Mouse (Mus musculus): ENCODE data around the gene Vmn1r217. TPM values are rescaled to one million over a fixed set of nuclear protein-coding genes. Genes with fewer than 3 reads are reported as not detected.

Vmn1r217 gene
- polyA plus RNA-seq, 1 experiment from 2014 or later: not detected

Other genes starting within 250 kb of the Vmn1r217 start
- not detected in 2 replicates for gene Vmn1r212, start 234.0 kb downstream of the Vmn1r217 start, polyA plus RNA-seq (2015; fragmentation: Nextera tagmentation; extraction: Ambion mirVana)
- gene Vmn1r213, start 110.6 kb downstream of the Vmn1r217 start, polyA plus RNA-seq (2015; fragmentation: Nextera tagmentation; extraction: Ambion mirVana): not detected in 2 replicates
- gene Vmn1r214, start 87.8 kb downstream of the Vmn1r217 start, polyA plus RNA-seq (2015; fragmentation: Nextera tagmentation; extraction: Ambion mirVana): not detected in 2 replicates
- gene Vmn1r215, start 50.2 kb downstream of the Vmn1r217 start, polyA plus RNA-seq (2015; fragmentation: Nextera tagmentation; extraction: Ambion mirVana): not detected in 2 replicates
- not detected in 2 replicates for gene Vmn1r218, start 14.9 kb upstream of the Vmn1r217 start, polyA plus RNA-seq (2015; fragmentation: Nextera tagmentation; extraction: Ambion mirVana)
- gene Vmn1r219, start 41.1 kb upstream of the Vmn1r217 start, polyA plus RNA-seq (2015; fragmentation: Nextera tagmentation; extraction: Ambion mirVana): not detected in 2 replicates
- gene Vmn1r220, start 69.7 kb upstream of the Vmn1r217 start, polyA plus RNA-seq (2015; fragmentation: Nextera tagmentation; extraction: Ambion mirVana): not detected in 2 replicates
- not detected in 2 replicates for gene Vmn1r221, start 95.9 kb upstream of the Vmn1r217 start, polyA plus RNA-seq (2015; fragmentation: Nextera tagmentation; extraction: Ambion mirVana)
- not detected in 2 replicates for gene Vmn1r222, start 117.7 kb upstream of the Vmn1r217 start, polyA plus RNA-seq (2015; fragmentation: Nextera tagmentation; extraction: Ambion mirVana)
- gene Vmn1r223, start 128.9 kb upstream of the Vmn1r217 start, polyA plus RNA-seq (2015; fragmentation: Nextera tagmentation; extraction: Ambion mirVana): not detected in 2 replicates

All from forebrain, embryonic 15.5 days (tissue).